Mouse (Mus musculus) ovary, postnatal 10 days (tissue): Measurements from ENCODE around the gene Zkscan6.

Experiments
- DNase-seq: peaks from one replicate; pipeline ENCODE4 v3.0.0; 2022; ENCODE audit warnings: low spot score

Gene Zkscan6

DNA sequence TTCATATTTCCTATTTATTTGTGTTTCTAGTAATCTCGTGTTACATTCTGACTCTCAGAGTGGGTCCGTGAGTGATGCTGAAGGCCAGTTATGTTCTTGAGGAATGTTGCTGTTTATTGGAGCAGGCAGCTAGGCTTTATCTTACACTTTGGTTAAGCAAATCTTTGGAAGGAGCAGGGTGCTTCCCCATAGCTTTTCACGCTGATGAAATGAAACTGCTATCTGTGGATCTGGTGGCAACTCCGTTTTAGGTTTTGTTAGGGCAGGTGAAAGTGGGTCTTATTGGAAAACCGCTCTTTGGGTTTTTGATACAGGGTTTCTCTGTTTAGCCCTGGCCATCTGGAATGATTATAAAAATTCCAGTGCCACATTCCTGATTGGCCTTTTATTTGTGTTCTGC is 5.1 kb downstream of the Zkscan6 start:
- no peak for DNase-seq

DNA sequence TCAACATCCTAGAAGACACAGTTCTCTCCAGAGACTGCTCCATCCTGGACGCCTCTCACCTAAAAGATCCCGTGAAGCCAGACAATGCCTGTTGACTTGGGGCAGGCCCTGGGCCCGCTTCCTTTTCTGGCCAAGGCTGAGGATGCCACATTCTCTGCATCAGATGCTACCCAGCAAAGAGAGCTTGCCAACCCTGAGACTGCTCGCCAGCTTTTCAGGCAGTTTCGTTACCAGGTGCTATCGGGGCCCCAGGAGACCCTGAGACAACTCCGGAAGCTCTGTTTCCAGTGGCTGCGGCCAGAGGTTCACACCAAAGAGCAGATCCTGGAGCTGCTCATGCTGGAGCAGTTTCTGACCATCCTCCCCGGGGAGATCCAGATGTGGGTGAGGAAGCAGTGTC is 7.4 kb downstream of the Zkscan6 start:
- no peak for DNase-seq

DNA sequence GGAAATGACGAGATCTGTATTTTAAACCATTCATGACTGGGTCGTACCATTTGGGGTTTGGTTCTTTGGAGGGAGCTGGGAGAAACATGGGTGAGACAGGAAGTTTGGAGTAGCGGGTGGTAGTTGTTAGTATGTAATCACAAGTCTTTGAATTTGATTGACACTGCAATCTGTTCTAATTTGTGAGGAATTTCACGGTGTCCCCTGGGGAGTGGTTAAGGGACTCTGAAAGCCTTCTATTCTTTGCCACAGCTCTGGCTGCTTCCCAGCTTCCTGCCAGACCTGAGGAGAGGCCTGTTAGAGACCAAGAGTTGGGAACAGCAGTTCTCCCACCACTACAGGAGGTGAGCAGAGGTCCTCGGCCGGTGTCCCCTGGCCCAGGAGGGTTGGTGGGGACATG is 9.3 kb downstream of the Zkscan6 start:
- no peak for DNase-seq

DNA sequence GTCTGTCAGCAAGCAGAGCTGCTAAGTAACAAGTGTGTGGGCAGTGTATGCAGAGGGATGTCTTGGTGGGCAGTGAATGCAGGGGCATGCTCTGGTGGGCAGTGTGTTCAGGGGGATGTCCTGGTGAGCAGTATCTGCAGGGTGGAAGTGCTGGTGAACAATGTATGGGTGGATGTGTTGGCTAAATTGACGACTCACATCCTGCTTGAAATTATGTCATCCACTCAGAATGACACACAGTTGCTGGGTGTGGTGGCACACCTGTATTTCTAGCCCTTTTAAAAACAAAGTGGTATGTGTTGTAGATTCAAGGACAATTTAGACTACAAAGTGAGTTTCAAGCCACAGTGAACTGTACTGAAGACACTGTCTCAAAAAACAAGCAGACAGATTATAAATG is 11.2 kb downstream of the Zkscan6 start:
- no peak for DNase-seq

DNA sequence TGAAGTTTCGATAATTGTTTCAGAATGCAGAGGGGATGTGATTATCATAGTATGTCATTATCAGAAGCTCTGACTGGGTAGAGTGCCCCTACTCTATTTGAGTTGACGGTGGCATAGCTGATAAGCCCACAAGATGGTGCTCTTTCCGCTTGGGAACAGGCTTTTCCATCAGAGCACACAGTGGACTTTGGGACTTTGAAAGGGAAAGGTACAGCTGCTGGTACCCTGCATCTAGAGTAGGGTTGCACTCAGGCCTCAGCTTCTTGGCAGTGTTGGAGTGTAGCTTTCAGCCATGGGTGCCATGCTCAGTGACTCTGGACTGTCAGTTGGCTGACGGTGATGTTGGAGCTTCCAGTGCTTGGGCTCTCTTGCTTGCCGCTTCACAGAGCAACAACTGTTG is 13.3 kb downstream of the Zkscan6 start:
- DNase-seq = no peak

DNA sequence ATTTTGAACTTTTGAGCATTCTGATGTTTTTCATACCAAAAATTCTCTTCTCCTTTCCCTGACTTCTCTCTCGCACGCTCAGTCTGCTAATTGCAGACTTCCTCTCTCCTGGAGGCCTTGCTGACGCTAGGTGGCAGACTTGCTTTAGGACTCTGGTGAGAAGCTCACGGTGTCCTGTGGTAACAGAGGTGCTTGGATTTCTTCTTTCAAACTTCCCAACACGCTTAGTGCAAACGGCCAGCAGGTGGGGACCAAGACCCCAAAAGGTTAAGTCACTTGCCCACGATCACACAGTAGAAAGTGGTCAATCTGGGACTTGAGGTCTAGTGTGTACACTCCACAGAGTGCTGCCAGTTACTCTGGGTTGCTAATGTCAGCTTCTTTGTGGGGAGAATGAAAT is 13.9 kb downstream of the Zkscan6 start:
- peak; percentile 18 for DNase-seq

DNA sequence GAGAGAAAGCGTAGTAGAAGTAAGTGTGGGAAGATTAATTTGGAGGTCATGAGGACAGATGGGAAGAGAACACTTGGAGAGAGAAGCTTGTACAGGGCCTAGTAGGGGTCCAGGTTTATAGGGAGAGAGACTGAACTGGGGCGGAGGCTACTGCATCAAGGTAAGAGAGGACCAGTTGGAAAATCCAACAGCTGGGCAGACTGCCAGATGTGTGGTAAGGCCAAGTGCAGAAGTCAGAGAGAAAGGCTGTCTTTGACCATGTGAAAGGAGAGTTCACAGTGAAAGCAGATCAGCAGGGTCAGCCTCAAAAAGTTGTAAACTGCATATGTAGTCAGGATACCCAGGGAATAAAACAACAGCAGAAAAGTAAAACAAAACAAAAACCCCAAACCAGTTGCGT is 17.6 kb downstream of the Zkscan6 start:
- DNase-seq = no peak

DNA sequence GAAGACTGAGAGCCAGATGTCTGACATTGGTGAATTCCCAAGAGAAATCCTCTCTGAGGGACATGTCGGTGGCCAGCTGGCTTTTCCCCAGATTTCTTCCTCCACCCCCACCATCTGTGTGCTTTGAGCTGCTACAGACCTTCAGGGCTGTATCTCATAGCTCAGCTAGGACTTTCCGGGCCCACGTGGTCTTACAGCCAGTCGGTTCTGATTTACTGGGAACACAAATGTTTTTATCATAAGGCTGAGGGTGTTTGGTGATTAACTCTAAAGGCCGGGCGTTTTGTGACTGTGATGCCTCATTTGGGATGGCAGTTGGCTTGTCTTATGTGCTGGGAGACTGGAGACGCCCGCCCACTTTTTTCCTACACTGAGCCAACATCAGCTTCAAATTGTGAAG is 32.0 kb downstream of the Zkscan6 start:
- DNase-seq = no peak

DNA sequence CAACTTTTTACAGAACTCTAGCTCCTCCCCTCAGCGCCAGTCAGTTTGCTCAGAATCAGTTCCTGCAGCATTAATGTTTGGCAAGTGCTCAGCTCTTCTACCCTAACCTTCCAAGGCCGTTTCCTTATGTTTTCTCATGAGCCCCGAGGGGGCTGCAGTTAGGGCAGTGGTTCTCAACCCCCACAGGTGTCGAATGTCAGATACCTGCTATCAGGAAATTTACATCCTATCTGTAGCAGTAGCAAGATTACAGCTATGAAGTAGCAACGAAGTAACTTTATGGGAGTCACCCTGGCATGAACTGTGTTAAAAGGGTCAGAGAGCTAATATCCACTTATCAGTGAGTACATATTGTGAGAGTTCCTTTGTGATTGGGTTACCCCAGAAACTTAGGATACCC is 39.5 kb downstream of the Zkscan6 start:
- DNase-seq = no peak

DNA sequence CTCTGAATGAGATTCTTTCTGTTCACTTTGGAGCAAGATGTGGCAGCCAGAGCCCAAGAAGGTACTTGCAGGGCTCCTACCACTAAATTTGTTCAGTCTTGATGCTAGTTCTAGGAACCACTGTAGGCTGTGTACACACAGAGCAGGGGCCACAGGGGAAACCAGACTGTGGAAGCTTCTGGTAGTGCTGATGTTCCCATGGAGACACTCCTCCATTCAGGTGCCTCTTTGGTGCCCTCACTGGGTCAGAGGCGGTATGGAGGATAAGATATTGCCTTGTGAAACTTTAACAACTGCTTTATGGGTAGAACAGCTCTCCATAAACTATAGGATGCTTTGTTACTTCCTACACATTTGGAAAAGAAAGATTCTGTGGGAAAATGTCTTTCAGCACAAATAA is 45.1 kb downstream of the Zkscan6 start:
- no peak for DNase-seq

DNA sequence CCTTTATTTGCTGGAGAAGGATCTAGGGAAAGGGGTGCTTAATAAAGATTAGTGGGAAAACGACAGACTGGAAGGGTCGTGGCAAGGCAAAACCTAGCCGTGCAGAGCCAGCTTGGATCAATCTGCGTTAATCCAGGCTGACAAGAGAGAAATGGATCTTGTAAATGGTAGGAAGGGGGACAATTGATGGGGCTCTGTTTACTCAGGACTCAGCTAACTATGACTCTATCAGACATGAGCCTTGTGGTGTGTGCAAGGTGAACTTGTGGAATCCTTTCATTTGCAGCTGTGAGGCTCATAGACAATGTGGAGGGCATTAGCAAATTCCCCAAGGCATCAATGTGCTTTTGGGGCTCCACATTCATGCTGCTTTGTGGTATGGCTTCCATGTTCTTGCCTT is 54.5 kb downstream of the Zkscan6 start:
- no peak for DNase-seq

DNA sequence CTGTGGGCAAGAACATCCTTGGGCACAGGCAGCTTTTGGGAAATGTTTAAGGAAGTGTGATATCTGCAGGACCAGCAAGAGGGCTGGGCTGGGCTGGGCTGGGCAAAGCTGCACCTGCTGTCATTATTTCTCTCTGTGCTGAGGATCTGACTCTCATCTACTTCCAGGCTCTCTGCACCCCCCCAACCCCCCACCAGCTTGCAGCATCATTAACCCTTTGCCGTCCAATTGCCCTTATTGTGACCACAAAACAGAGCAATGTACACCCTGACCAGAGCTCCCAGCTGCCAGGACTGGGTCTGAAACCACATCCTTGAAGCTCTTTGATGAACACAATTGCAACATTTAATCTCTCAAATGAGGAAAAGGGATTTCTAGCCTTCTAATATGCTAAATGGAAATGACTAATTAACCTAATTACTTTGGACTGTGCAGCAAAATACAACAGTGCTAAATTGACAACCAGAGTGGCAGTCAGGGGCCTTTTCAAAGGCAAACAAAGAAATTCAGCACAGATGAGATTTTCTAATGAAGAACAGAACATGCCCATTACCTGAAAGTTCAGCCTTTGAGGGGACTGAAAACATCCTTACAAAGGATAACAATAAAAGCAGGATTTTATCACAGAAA is 70.3 kb downstream of the Zkscan6 start:
- no peak for DNase-seq
